Comparison of ENCODE assay signal across 8 mouse cellular contexts in genomic region chr7:90130501-90131375, GRCm38 (mm10). TPM values are rescaled to one million over a fixed set of nuclear protein-coding genes. Genes with fewer than 3 reads are reported as not detected.
DNase-seq lines count a peak whose midpoint lies in the region; ATAC-seq and TF ChIP-seq lines count a peak whose summit lies in the region.

No protein-coding gene starts in this region.

- WGBS in lung, adult 2 months, result under 1% methylated on average over 38 of the region's 39 CpGs
- under 1% methylated on average over 39 of the region's 39 CpGs for WGBS in kidney, embryonic 15.5 days
- under 1% methylated on average over 39 of the region's 39 CpGs for WGBS in liver, embryonic 14.5 days (ENCODE audit: insufficient replicate concordance)
- under 1% methylated on average over 39 of the region's 39 CpGs for WGBS in neural tube, embryonic 15.5 days
- under 1% methylated on average over 39 of the region's 39 CpGs for WGBS in thymus, adult 2 months

- peak overlapping the region; percentile 94 for H3K4me3 ChIP-seq in lung, adult 2 months (replicated peaks; ENCODE audit: extremely low read depth, low read depth, low read length)
- peak overlapping the region; percentile 88 for H3K4me3 ChIP-seq in kidney, embryonic 15.5 days (replicated peaks)
- H3K4me3 ChIP-seq in liver, embryonic 14.5 days (ENCODE audit: insufficient read depth in 1 of 2, low read depth in 2 of 2, low read length in 2 of 2), result peak overlapping the region; percentile 84 to 98
- H3K4me3 ChIP-seq in neural tube, embryonic 15.5 days (replicated peaks), result peak overlapping the region; percentile 86
- H3K4me3 ChIP-seq in thymus, adult 2 months (ENCODE audit: control insufficient read depth, insufficient read depth, low read length), result peak overlapping the region; percentile 97

- no peaks in the 10 kb centered on the region for H3K9me3 ChIP-seq in kidney, embryonic 15.5 days (replicated peaks)
- no peaks in the 10 kb centered on the region for H3K9me3 ChIP-seq in liver, embryonic 14.5 days (ENCODE audit: control insufficient read depth, low read length)
- H3K9me3 ChIP-seq in neural tube, embryonic 15.5 days (replicated peaks), result no peaks in the 10 kb centered on the region

- no peak for TF ChIP-seq EP300 in liver, embryonic 14.5 days (IDR thresholded peaks at IDR 0.05; ENCODE audit: low read depth)

- H3K36me3 ChIP-seq in kidney, embryonic 15.5 days, result no peaks in the 10 kb centered on the region
- H3K36me3 ChIP-seq in liver, embryonic 14.5 days (replicated peaks; ENCODE audit: control insufficient read depth, insufficient read depth, low read depth), result no peaks in the 10 kb centered on the region; the same call in none of the 2 replicates
- no peaks in the 10 kb centered on the region for H3K36me3 ChIP-seq in neural tube, embryonic 15.5 days
- no peaks in the 10 kb centered on the region for H3K36me3 ChIP-seq in thymus, adult 2 months (ENCODE audit: control insufficient read depth, insufficient read depth, low read length)

- TF ChIP-seq POLR2A in lung, adult 2 months (IDR thresholded peaks at IDR 0.05; ENCODE audit: borderline replicate concordance, extremely low read depth, low read depth, low read length), result peak; percentile 31; the same call in 1 of the 2 replicates
- no peak for TF ChIP-seq POLR2A in thymus, adult 2 months (IDR thresholded peaks at IDR 0.05; ENCODE audit: control insufficient read depth, extremely low read depth, insufficient read depth, low read length, poor library complexity)

- peak overlapping the region; percentile 61 for H3K4me2 ChIP-seq in kidney, embryonic 15.5 days
- peak overlapping the region; percentile 69 for H3K4me2 ChIP-seq in liver, embryonic 14.5 days (ENCODE audit: low read depth)
- H3K4me2 ChIP-seq in neural tube, embryonic 15.5 days, result peak overlapping the region; percentile 70

- peak; percentile 68 for ATAC-seq in kidney, embryonic 15.5 days (replicated peaks; ENCODE audit: low FRiP score)
- peak; percentile 47 for ATAC-seq in liver, embryonic 14.5 days (ENCODE audit: insufficient read depth)
- ATAC-seq in neural tube, embryonic 15.5 days (ENCODE audit: low FRiP score), result peak; percentile 73

- no peaks in the 10 kb centered on the region for H3K27me3 ChIP-seq in kidney, embryonic 15.5 days
- no peaks in the 10 kb centered on the region for H3K27me3 ChIP-seq in liver, embryonic 14.5 days (ENCODE audit: control insufficient read depth, insufficient read depth, low read length)
- no peaks in the 10 kb centered on the region for H3K27me3 ChIP-seq in neural tube, embryonic 15.5 days (replicated peaks)
- no peaks in the 10 kb centered on the region for H3K27me3 ChIP-seq in thymus, adult 2 months (ENCODE audit: control insufficient read depth, insufficient read depth, low read length)

- peak overlapping the region; percentile 99 for H3K27ac ChIP-seq in kidney, embryonic 15.5 days
- peak overlapping the region; percentile 92 for H3K27ac ChIP-seq in liver, embryonic 14.5 days
- peak overlapping the region; percentile 95 for H3K27ac ChIP-seq in neural tube, embryonic 15.5 days (replicated peaks)
- H3K27ac ChIP-seq in thymus, adult 2 months (ENCODE audit: control insufficient read depth, insufficient read depth, low read length), result peak overlapping the region; percentile 62

- TF ChIP-seq CTCF in lung, adult 2 months (IDR thresholded peaks at IDR 0.05; ENCODE audit: insufficient read depth, low read length), result no peak
- no peak for TF ChIP-seq CTCF in liver, embryonic 14.5 days (IDR thresholded peaks at IDR 0.05; ENCODE audit: low read depth)
- no peak for TF ChIP-seq CTCF in thymus, adult 2 months (IDR thresholded peaks at IDR 0.05; ENCODE audit: borderline replicate concordance, control insufficient read depth, extremely low read depth, insufficient read depth, low read length, poor library complexity)

- H3K4me1 ChIP-seq in lung, adult 2 months (ENCODE audit: control insufficient read depth, insufficient read depth, low read length), result peaks cover 7% of the 10 kb centered on the region
- peaks cover 16% of the 10 kb centered on the region for H3K4me1 ChIP-seq in kidney, embryonic 15.5 days
- peaks cover 24 to 29% of the 10 kb centered on the region in 2 experiments for H3K4me1 ChIP-seq in liver, embryonic 14.5 days (replicated peaks; ENCODE audit: control insufficient read depth in 2 of 2, insufficient read depth in 2 of 2, low read length in 1 of 2)
- H3K4me1 ChIP-seq in neural tube, embryonic 15.5 days, result peaks cover 24% of the 10 kb centered on the region
- no peaks in the 10 kb centered on the region; the same call in 1 of the 2 replicates for H3K4me1 ChIP-seq in thymus, adult 2 months (replicated peaks; ENCODE audit: control insufficient read depth, insufficient read depth, low read length)

- DNase-seq in lung, adult 2 months, result no peak
- DNase-seq in lung, postnatal 25 days (ENCODE audit: low spot score), result no peak
- peak; percentile 19 to 50 for DNase-seq in cerebellum, postnatal 36 days
- DNase-seq in gastrocnemius, adult 8-10 months (ENCODE audit: low spot score in 2 of 2), result peak; percentile 5 to 16
- DNase-seq in liver, embryonic 14.5 days (ENCODE audit: low read depth in 3 of 3, low spot score in 3 of 3), result no peak
- peak; percentile 51 for DNase-seq in thymus, adult 2 months

- peak overlapping the region; percentile 87 for H3K9ac ChIP-seq in kidney, embryonic 15.5 days
- H3K9ac ChIP-seq in liver, embryonic 14.5 days (replicated peaks), result peak overlapping the region; percentile 91
- H3K9ac ChIP-seq in neural tube, embryonic 15.5 days (replicated peaks), result peak overlapping the region; percentile 88

RNA-seq across cellular contexts. Expression of gene Picalm, which starts 0.7 kb away (rescaled TPM):
- 52.4 and 74.5 TPM in 2 replicates for polyA plus RNA-seq in lung, adult 2 months (2012; rRNA removed)
- total RNA-seq in gastrocnemius, adult 8-10 months (2022), result 10 to 100 TPM; 64.1 to 79.4 (median 77.9) TPM
- polyA plus RNA-seq in kidney, embryonic 15.5 days (2015; fragmentation: Nextera tagmentation; extraction: Ambion mirVana), result 39.1 and 39.9 TPM in 2 replicates
- 97.1 and 138 TPM in 2 replicates for polyA plus RNA-seq in liver, embryonic 14.5 days (2012; rRNA removed)
- polyA plus RNA-seq in liver, embryonic 14.5 days (2014; fragmentation: Nextera tagmentation; extraction: Ambion mirVana), result 61.5 and 63.2 TPM in 2 replicates
- polyA plus RNA-seq in neural tube, embryonic 15.5 days (2015; fragmentation: Nextera tagmentation; extraction: Ambion mirVana), result 32.4 and 41.5 TPM in 2 replicates
- 65.0 and 65.2 TPM in 2 replicates for polyA plus RNA-seq in thymus, adult 2 months (2012; rRNA removed)

Comparison
In these comparisons a context has a peak if more than half of its experiments do, and no peak if none do; other contexts are left out.
1. DNase-seq: peak in cerebellum, postnatal 36 days (2 of 2), gastrocnemius, adult 8-10 months (2 of 2) and thymus, adult 2 months (single experiment); none in lung, adult 2 months (single experiment), lung, postnatal 25 days (single experiment) and liver, embryonic 14.5 days (0 of 3).
2. Peak in every context shown above with its lines, with median percentiles within 50 percentile points of each other: H3K4me3 ChIP-seq, ATAC-seq, H3K27ac ChIP-seq, H3K4me2 ChIP-seq and H3K9ac ChIP-seq.